Mouse (Mus musculus): Measurements from ENCODE around the gene Ttc27. TPM values are rescaled to one million over a fixed set of nuclear protein-coding genes. Genes with fewer than 3 reads are reported as not detected.

The Ttc27 gene
- polyA plus RNA-seq, 1 experiment from 2014 or later = 8.7 TPM

DNA sequence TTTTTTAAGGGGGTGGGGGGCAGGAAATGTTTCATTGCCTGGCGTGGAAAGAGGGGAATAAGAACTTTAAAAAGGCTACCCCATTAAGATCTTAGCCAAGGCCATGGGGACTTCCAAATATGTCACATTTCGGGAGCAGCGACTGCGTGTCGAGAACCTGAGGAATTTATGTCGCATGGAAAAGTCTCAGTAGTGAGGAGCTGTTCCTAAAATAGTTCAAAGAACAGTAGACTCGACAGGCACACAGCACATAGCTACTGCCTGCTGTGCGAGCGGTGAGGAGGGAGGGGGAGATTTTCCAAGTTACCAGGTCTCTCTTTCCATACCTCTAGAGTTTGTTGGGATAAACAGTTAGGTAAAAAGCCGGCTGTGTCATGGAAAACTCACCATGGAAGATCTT lies 159.4 kb downstream of the Ttc27 start:
- TF ChIP-seq CTCF (IDR thresholded peaks at IDR 0.05; ENCODE audit: low read depth) = no peak
- Histone ChIP-seq H3K4me2 (replicated peaks; ENCODE audit: low read depth) (no peak overlapping the region), H3K9ac (ENCODE audit: low read depth, low read length) (no peak overlapping the region), H3K4me1 (replicated peaks; ENCODE audit: control insufficient read depth, insufficient read depth, low read length) (no peaks in the 10 kb centered on the region), H3K9me3 (ENCODE audit: control insufficient read depth) (no peaks in the 10 kb centered on the region), H3K27ac (ENCODE audit: low read depth, low read length) (no peak overlapping the region), H3K4me3 (ENCODE audit: low read depth, low read length) (no peak overlapping the region), H3K27me3 (replicated peaks; ENCODE audit: control insufficient read depth, insufficient read depth, low read length) (no peaks in the 10 kb centered on the region), H3K36me3 (ENCODE audit: control insufficient read depth, insufficient read depth) (no peaks in the 10 kb centered on the region)
- WGBS = 76% methylated on average over 10 of the region's 10 CpGs
- ATAC-seq = no peak

GRCm38 (mm10) chr17:74879768-74880167 lies 162.2 kb downstream of the Ttc27 start:
- no peak for ATAC-seq
- H3K27me3 ChIP-seq (replicated peaks; ENCODE audit: control insufficient read depth, insufficient read depth, low read length) = no peaks in the 10 kb centered on the region
- no peak overlapping the region for H3K9ac ChIP-seq (ENCODE audit: low read depth, low read length)
- H3K4me3 ChIP-seq (ENCODE audit: low read depth, low read length) = no peak overlapping the region
- no peaks in the 10 kb centered on the region for H3K4me1 ChIP-seq (replicated peaks; ENCODE audit: control insufficient read depth, insufficient read depth, low read length)
- no peak for TF ChIP-seq CTCF (IDR thresholded peaks at IDR 0.05; ENCODE audit: low read depth)
- H3K4me2 ChIP-seq (replicated peaks; ENCODE audit: low read depth) = no peak overlapping the region
- H3K27ac ChIP-seq (ENCODE audit: low read depth, low read length) = no peak overlapping the region
- no peaks in the 10 kb centered on the region for H3K9me3 ChIP-seq (ENCODE audit: control insufficient read depth)
- WGBS = 55% methylated on average over 7 of the region's 7 CpGs
- H3K36me3 ChIP-seq (ENCODE audit: control insufficient read depth, insufficient read depth) = no peaks in the 10 kb centered on the region

DNA sequence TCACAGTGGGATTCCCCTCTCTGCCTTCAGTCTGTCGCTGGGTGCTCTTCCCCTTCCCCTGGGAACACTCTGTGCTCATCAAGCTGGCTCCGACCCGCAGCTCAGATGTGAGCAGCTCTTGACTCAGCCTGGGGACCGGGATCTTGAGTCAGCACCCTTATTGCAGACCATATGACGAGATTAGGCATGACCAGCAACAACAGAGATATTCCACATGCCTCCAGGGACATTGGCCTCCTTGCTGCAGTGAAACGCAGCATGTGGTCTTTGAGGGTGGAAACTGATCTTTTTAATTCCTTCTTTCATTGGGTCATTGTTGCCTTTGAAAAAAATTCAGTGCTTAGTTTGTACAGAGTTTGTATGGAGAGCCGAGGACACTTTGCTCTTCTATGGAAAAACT lies 169.5 kb downstream of the Ttc27 start:
- ATAC-seq = no peak
- TF ChIP-seq CTCF (IDR thresholded peaks at IDR 0.05; ENCODE audit: low read depth) = no peak
- no peak overlapping the region for H3K4me2 ChIP-seq (replicated peaks; ENCODE audit: low read depth)
- H3K4me1 ChIP-seq (replicated peaks; ENCODE audit: control insufficient read depth, insufficient read depth, low read length) = no peaks in the 10 kb centered on the region
- no peaks in the 10 kb centered on the region for H3K27me3 ChIP-seq (replicated peaks; ENCODE audit: control insufficient read depth, insufficient read depth, low read length)
- H3K9ac ChIP-seq (ENCODE audit: low read depth, low read length) = no peak overlapping the region
- no peaks in the 10 kb centered on the region for H3K36me3 ChIP-seq (ENCODE audit: control insufficient read depth, insufficient read depth)
- WGBS = 80% methylated on average over 7 of the region's 7 CpGs
- H3K4me3 ChIP-seq (ENCODE audit: low read depth, low read length) = no peak overlapping the region
- H3K9me3 ChIP-seq (ENCODE audit: control insufficient read depth) = no peaks in the 10 kb centered on the region
- H3K27ac ChIP-seq (ENCODE audit: low read depth, low read length) = no peak overlapping the region

GRCm38 (mm10) chr17:74888836-74889534 lies 171.5 kb downstream of the Ttc27 start:
- Histone ChIP-seq H3K27ac (ENCODE audit: low read depth, low read length) (no peak overlapping the region), H3K36me3 (ENCODE audit: control insufficient read depth, insufficient read depth) (no peaks in the 10 kb centered on the region), H3K4me1 (replicated peaks; ENCODE audit: control insufficient read depth, insufficient read depth, low read length) (no peaks in the 10 kb centered on the region), H3K27me3 (replicated peaks; ENCODE audit: control insufficient read depth, insufficient read depth, low read length) (no peaks in the 10 kb centered on the region), H3K4me3 (ENCODE audit: low read depth, low read length) (no peak overlapping the region), H3K9ac (ENCODE audit: low read depth, low read length) (no peak overlapping the region), H3K9me3 (ENCODE audit: control insufficient read depth) (no peaks in the 10 kb centered on the region), H3K4me2 (replicated peaks; ENCODE audit: low read depth) (no peak overlapping the region)
- ATAC-seq = no peak
- WGBS = 80% methylated on average over 11 of the region's 11 CpGs
- TF ChIP-seq CTCF (IDR thresholded peaks at IDR 0.05; ENCODE audit: low read depth) = no peak

GRCm38 (mm10) chr17:74889535-74890117 lies 172.1 kb downstream of the Ttc27 start:
- no peak for ATAC-seq
- Histone ChIP-seq H3K27me3 (replicated peaks; ENCODE audit: control insufficient read depth, insufficient read depth, low read length) (no peaks in the 10 kb centered on the region), H3K36me3 (ENCODE audit: control insufficient read depth, insufficient read depth) (no peaks in the 10 kb centered on the region), H3K4me1 (replicated peaks; ENCODE audit: control insufficient read depth, insufficient read depth, low read length) (no peaks in the 10 kb centered on the region), H3K9ac (ENCODE audit: low read depth, low read length) (no peak overlapping the region), H3K27ac (ENCODE audit: low read depth, low read length) (no peak overlapping the region), H3K9me3 (ENCODE audit: control insufficient read depth) (no peaks in the 10 kb centered on the region), H3K4me2 (replicated peaks; ENCODE audit: low read depth) (no peak overlapping the region), H3K4me3 (ENCODE audit: low read depth, low read length) (no peak overlapping the region)
- 82% methylated on average over 11 of the region's 11 CpGs for WGBS
- no peak for TF ChIP-seq CTCF (IDR thresholded peaks at IDR 0.05; ENCODE audit: low read depth)

- TF ChIP-seq CTCF (IDR thresholded peaks at IDR 0.05; ENCODE audit: low read depth) = no peak
- Histone ChIP-seq H3K4me1 (replicated peaks; ENCODE audit: control insufficient read depth, insufficient read depth, low read length) (no peaks in the 10 kb centered on the region), H3K4me3 (ENCODE audit: low read depth, low read length) (no peak overlapping the region), H3K9me3 (ENCODE audit: control insufficient read depth) (no peaks in the 10 kb centered on the region), H3K9ac (ENCODE audit: low read depth, low read length) (no peak overlapping the region), H3K27ac (ENCODE audit: low read depth, low read length) (no peak overlapping the region), H3K27me3 (replicated peaks; ENCODE audit: control insufficient read depth, insufficient read depth, low read length) (no peaks in the 10 kb centered on the region), H3K4me2 (replicated peaks; ENCODE audit: low read depth) (no peak overlapping the region), H3K36me3 (ENCODE audit: control insufficient read depth, insufficient read depth) (no peaks in the 10 kb centered on the region)
- ATAC-seq = no peak
- WGBS = 94% methylated on average over 7 of the region's 7 CpGs
Observed at GRCm38 (mm10) chr17:74902453-74902852, 184.9 kb downstream of the Ttc27 start.

Measured in intestine, postnatal 0 days (tissue).